Comparison of ENCODE assay signal across 14 mouse cellular contexts in the genomic region with DNA sequence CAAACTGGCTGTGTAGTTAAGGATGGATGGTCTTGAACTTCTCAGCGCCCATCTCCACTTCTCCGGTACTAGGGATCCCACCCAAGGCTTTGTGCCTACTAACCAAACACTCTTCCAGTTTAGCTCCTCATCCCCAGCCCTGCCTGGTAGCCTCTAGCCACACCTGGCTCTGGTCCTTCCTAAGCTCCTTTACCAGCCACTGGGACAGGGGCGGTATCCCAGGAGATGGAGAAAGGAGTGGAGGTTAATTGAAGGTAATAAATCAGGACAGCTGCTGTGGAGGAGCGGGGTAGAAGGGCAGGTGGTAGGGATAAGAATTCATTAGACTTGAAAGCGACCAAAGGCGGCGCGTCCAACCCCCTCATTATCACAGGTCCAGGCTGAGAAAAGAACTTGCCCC. TPM values are rescaled to one million over a fixed set of nuclear protein-coding genes. Genes with fewer than 3 reads are reported as not detected.
DNase-seq lines count a peak whose midpoint lies in the region; ATAC-seq and TF ChIP-seq lines count a peak whose summit lies in the region.
"Had no signal": no experiment of that assay in that cellular context is flagged by ENCODE, and none has a peak within 500 bp of the region (broad histone marks: within the 10 kb centered on the region; RNA-seq: fewer than 3 reads in every experiment).

No protein-coding gene starts in this region.

- H3K9me3 ChIP-seq in heart, embryonic 13.5 days: no peaks in the 10 kb centered on the region
- H3K9me3 ChIP-seq in lung, embryonic 14.5 days (ENCODE audit: low read depth, low read length): no peaks in the 10 kb centered on the region
- H3K9me3 ChIP-seq in embryonic facial prominence, embryonic 13.5 days: no peaks in the 10 kb centered on the region
- H3K9me3 ChIP-seq: megakaryocyte, embryonic 14.5 days had no signal

- peaks cover 54% of the 10 kb centered on the region for H3K4me1 ChIP-seq in heart, embryonic 13.5 days
- peaks cover 8% of the 10 kb centered on the region; the same call in 1 of the 2 replicates for H3K4me1 ChIP-seq in lung, embryonic 14.5 days (ENCODE audit: insufficient read depth)
- peaks cover 25% of the 10 kb centered on the region for H3K4me1 ChIP-seq in embryonic facial prominence, embryonic 13.5 days

- no peak for ATAC-seq in heart, embryonic 13.5 days (ENCODE audit: extremely low read depth, insufficient number of reproducible peaks, low FRiP score, low TSS enrichment)
- no peak for ATAC-seq in lung, embryonic 14.5 days (ENCODE audit: insufficient read depth)
- ATAC-seq in embryonic facial prominence, embryonic 13.5 days (ENCODE audit: insufficient number of reproducible peaks, insufficient read depth, low FRiP score, low TSS enrichment, low read depth): no peak
- ATAC-seq: activated CD4-positive, CD25-positive, alpha-beta regulatory T cell, adult 4 months had no signal

- peak overlapping the region; percentile 62 for H3K4me3 ChIP-seq in heart, embryonic 13.5 days
- peak overlapping the region; percentile 46; the same call in 1 of the 2 replicates for H3K4me3 ChIP-seq in lung, embryonic 14.5 days (ENCODE audit: low read depth, low read length)
- no peak overlapping the region for H3K4me3 ChIP-seq in embryonic facial prominence, embryonic 13.5 days

- 9% methylated on average over 8 of the region's 8 CpGs for WGBS in heart, embryonic 13.5 days
- 10% methylated on average over 8 of the region's 8 CpGs for WGBS in lung, embryonic 14.5 days
- WGBS in embryonic facial prominence, embryonic 13.5 days: under 1% methylated on average over 8 of the region's 8 CpGs

- DNase-seq in heart, adult 18-20 months: no peak
- no peak for DNase-seq in lung, embryonic 14.5 days
- DNase-seq in lung, postnatal 25 days (ENCODE audit: low spot score): no peak
- peak; percentile 66 for DNase-seq in mesoderm, embryonic 11.5 days (ENCODE audit: low read depth, low spot score)
- DNase-seq in right cerebral cortex, postnatal 10 days (ENCODE audit: low spot score in 2 of 2): no peak
- no peak for DNase-seq in lung, postnatal 14 days

- H3K4me2 ChIP-seq in heart, embryonic 13.5 days: peak overlapping the region; percentile 90
- H3K4me2 ChIP-seq in lung, embryonic 14.5 days: peak overlapping the region; percentile 95
- H3K4me2 ChIP-seq in embryonic facial prominence, embryonic 13.5 days: 0 out of 2 replicates have a peak overlapping the region, but pooled peaks have one; percentile 1

- peaks cover 88% of the 10 kb centered on the region for H3K27me3 ChIP-seq in heart, embryonic 13.5 days (replicated peaks)
- H3K27me3 ChIP-seq in lung, embryonic 14.5 days (ENCODE audit: insufficient read depth, low read length): peaks cover 69% of the 10 kb centered on the region
- H3K27me3 ChIP-seq in embryonic facial prominence, embryonic 13.5 days: peaks cover 86% of the 10 kb centered on the region

- H3K9ac ChIP-seq in heart, embryonic 13.5 days: peak overlapping the region; percentile 82
- no peak overlapping the region for H3K9ac ChIP-seq in lung, embryonic 14.5 days
- no peak overlapping the region for H3K9ac ChIP-seq in embryonic facial prominence, embryonic 13.5 days
- H3K9ac ChIP-seq: liver, embryonic 14.5 days had no signal

- H3K36me3 ChIP-seq in heart, embryonic 13.5 days: no peaks in the 10 kb centered on the region
- no peaks in the 10 kb centered on the region for H3K36me3 ChIP-seq in lung, embryonic 14.5 days (ENCODE audit: insufficient read depth)
- H3K36me3 ChIP-seq in embryonic facial prominence, embryonic 13.5 days: no peaks in the 10 kb centered on the region

- 0 out of 2 replicates have a peak overlapping the region, but pooled peaks have one; percentile 15 for H3K27ac ChIP-seq in heart, embryonic 13.5 days (replicated peaks)
- H3K27ac ChIP-seq in lung, embryonic 14.5 days (ENCODE audit: low read depth): no peak overlapping the region
- no peak overlapping the region for H3K27ac ChIP-seq in embryonic facial prominence, embryonic 13.5 days
- H3K27ac ChIP-seq: liver, embryonic 14.5 days had no signal

- TF ChIP-seq CTCF in lung, embryonic 14.5 days (IDR thresholded peaks at IDR 0.05; ENCODE audit: low read depth): no peak

RNA-seq across cellular contexts. Expression of gene Sost, which starts 2.2 kb away (rescaled TPM):
- polyA plus RNA-seq in heart, embryonic 13.5 days (2015; fragmentation: Nextera tagmentation; extraction: Ambion mirVana): 0.87 and 1.8 TPM in 2 replicates
- total RNA-seq in heart, adult 18-20 months (2021): 1 to 10 TPM; 1.9 to 2.0 TPM
- not detected in 2 replicates for polyA plus RNA-seq in lung, embryonic 14.5 days (2014; fragmentation: Nextera tagmentation; extraction: Ambion mirVana)
- 0.41 and 0.42 TPM in 2 replicates for polyA plus RNA-seq in embryonic facial prominence, embryonic 13.5 days (2015; fragmentation: Nextera tagmentation; extraction: Ambion mirVana)
- total RNA-seq: CH12.LX had no signal
- polyA plus RNA-seq: activated CD4-positive, CD25-positive, alpha-beta regulatory T cell, adult 4 months; small intestine, adult 2 months had no signal

RNA-seq across cellular contexts. Expression of gene Cfap97d1, which starts 19.4 kb away (rescaled TPM):
- not detected in 2 replicates for polyA plus RNA-seq in heart, embryonic 13.5 days (2015; fragmentation: Nextera tagmentation; extraction: Ambion mirVana)
- not detected for total RNA-seq in heart, adult 18-20 months (2021)
- not detected in 2 replicates for polyA plus RNA-seq in lung, embryonic 14.5 days (2014; fragmentation: Nextera tagmentation; extraction: Ambion mirVana)
- polyA plus RNA-seq in embryonic facial prominence, embryonic 13.5 days (2015; fragmentation: Nextera tagmentation; extraction: Ambion mirVana): not detected in 2 replicates
- total RNA-seq: CH12.LX had no signal
- polyA plus RNA-seq: activated CD4-positive, CD25-positive, alpha-beta regulatory T cell, adult 4 months; liver, embryonic 14.5 days; small intestine, adult 2 months; thymus, postnatal 0 days had no signal

RNA-seq across cellular contexts. Expression of gene Dusp3, which starts 22.2 kb away (rescaled TPM):
- 50.3 and 53.6 TPM in 2 replicates for polyA plus RNA-seq in heart, embryonic 13.5 days (2015; fragmentation: Nextera tagmentation; extraction: Ambion mirVana)
- total RNA-seq in heart, adult 18-20 months (2021): 100 to 1,000 TPM; 107 to 117 TPM
- 15.7 and 16.9 TPM in 2 replicates for polyA plus RNA-seq in lung, embryonic 14.5 days (2014; fragmentation: Nextera tagmentation; extraction: Ambion mirVana)
- polyA plus RNA-seq in embryonic facial prominence, embryonic 13.5 days (2015; fragmentation: Nextera tagmentation; extraction: Ambion mirVana): 12.1 and 14.0 TPM in 2 replicates

Comparison
In these comparisons a context has a peak if more than half of its experiments do, and no peak if none do; other contexts are left out.
1. H3K4me2 ChIP-seq: peak in every context shown above with its lines; median percentile 95 in lung, embryonic 14.5 days; 90 in heart, embryonic 13.5 days; 1 in embryonic facial prominence, embryonic 13.5 days.